ENCODE assay signal across 12 mouse cellular contexts in the genomic region with DNA sequence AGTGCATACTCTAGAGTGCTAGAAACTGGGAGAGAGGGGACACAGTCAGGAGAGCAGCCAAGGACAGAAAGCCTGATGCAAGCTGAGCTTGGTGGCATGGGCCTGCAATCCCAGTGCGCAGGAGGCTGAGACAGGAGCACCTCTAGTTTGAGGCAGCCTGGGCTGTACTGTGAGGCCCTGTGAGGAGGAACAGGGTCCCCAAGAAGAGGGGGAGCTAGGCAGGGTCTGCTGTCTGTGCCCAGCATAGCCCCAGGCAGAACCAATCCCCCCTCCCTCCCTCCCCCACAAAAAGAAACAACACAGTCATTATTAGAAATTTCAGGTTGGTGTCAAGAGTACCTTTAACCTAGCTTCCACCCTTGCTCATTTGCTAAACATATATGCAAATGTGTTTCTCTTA. TPM values are rescaled to one million over a fixed set of nuclear protein-coding genes. Genes with fewer than 3 reads are reported as not detected.
A peak's percentile ranks its signal among the peaks of the same experiment; 100 is the strongest.
DNase-seq lines count a peak whose midpoint lies in the region; ATAC-seq and TF ChIP-seq lines count a peak whose summit lies in the region.
"Had no signal": no experiment of that assay in that cellular context is flagged by ENCODE, and none has a peak within 500 bp of the region (broad histone marks: within the 10 kb centered on the region; RNA-seq: fewer than 3 reads in every experiment).

No protein-coding gene starts in this region.

- H3K9me3 ChIP-seq in heart, embryonic 10.5 days: no peaks in the 10 kb centered on the region
- H3K9me3 ChIP-seq in neural tube, embryonic 11.5 days (ENCODE audit: control insufficient read depth, low read length): no peaks in the 10 kb centered on the region
- H3K9me3 ChIP-seq in limb, embryonic 10.5 days (replicated peaks): no peaks in the 10 kb centered on the region
- H3K9me3 ChIP-seq in neural tube, embryonic 15.5 days (replicated peaks): no peaks in the 10 kb centered on the region
- H3K9me3 ChIP-seq: G1E had no signal

- H3K4me1 ChIP-seq in heart, embryonic 10.5 days: peaks cover 26% of the 10 kb centered on the region
- H3K4me1 ChIP-seq in neural tube, embryonic 11.5 days (ENCODE audit: control insufficient read depth, insufficient read depth, low read length): peaks cover 25% of the 10 kb centered on the region
- peaks cover 6% of the 10 kb centered on the region; the same call in 1 of the 2 replicates for H3K4me1 ChIP-seq in limb, embryonic 10.5 days
- H3K4me1 ChIP-seq in neural tube, embryonic 15.5 days: peaks cover 34% of the 10 kb centered on the region
- H3K4me1 ChIP-seq in thymus, adult 2 months (replicated peaks; ENCODE audit: control insufficient read depth, insufficient read depth, low read length): peaks cover 4% of the 10 kb centered on the region

- H3K27me3 ChIP-seq in heart, embryonic 10.5 days (ENCODE audit: insufficient read depth, poor library complexity, severe bottlenecking): no peaks in the 10 kb centered on the region
- H3K27me3 ChIP-seq in neural tube, embryonic 11.5 days (ENCODE audit: control insufficient read depth, insufficient read depth, low read length): no peaks in the 10 kb centered on the region
- H3K27me3 ChIP-seq in limb, embryonic 10.5 days (ENCODE audit: low read depth, poor library complexity, severe bottlenecking): no peaks in the 10 kb centered on the region
- no peaks in the 10 kb centered on the region for H3K27me3 ChIP-seq in neural tube, embryonic 15.5 days (replicated peaks)
- no peaks in the 10 kb centered on the region for H3K27me3 ChIP-seq in thymus, adult 2 months (ENCODE audit: control insufficient read depth, insufficient read depth, low read length)

- peak overlapping the region; percentile 67 for H3K9ac ChIP-seq in neural tube, embryonic 11.5 days (ENCODE audit: low read length)
- H3K9ac ChIP-seq in neural tube, embryonic 15.5 days (replicated peaks): no peak overlapping the region

- peak overlapping the region; percentile 37 for H3K4me2 ChIP-seq in neural tube, embryonic 11.5 days (ENCODE audit: low read depth)
- H3K4me2 ChIP-seq in neural tube, embryonic 15.5 days: peak overlapping the region; percentile 41

- WGBS in heart, embryonic 10.5 days: 87% methylated on average over 1 of the region's 1 CpGs
- 77% methylated on average over 1 of the region's 1 CpGs for WGBS in neural tube, embryonic 11.5 days
- WGBS in limb, embryonic 10.5 days: 81% methylated on average over 1 of the region's 1 CpGs
- WGBS in neural tube, embryonic 15.5 days: 85% methylated on average over 1 of the region's 1 CpGs
- WGBS in thymus, adult 2 months: 96% methylated on average over 1 of the region's 1 CpGs

- peak; percentile 60 for ATAC-seq in neural tube, embryonic 11.5 days (ENCODE audit: insufficient read depth, low FRiP score, low TSS enrichment)
- ATAC-seq in neural tube, embryonic 15.5 days (ENCODE audit: low FRiP score): peak; percentile 51; the same call in 1 of the 2 replicates
- ATAC-seq: lung, postnatal 0 days had no signal

- no peak for TF ChIP-seq CTCF in thymus, adult 2 months (IDR thresholded peaks at IDR 0.05; ENCODE audit: borderline replicate concordance, control insufficient read depth, extremely low read depth, insufficient read depth, low read length, poor library complexity)

- no peak overlapping the region for H3K4me3 ChIP-seq in heart, embryonic 10.5 days
- H3K4me3 ChIP-seq in neural tube, embryonic 11.5 days (ENCODE audit: low read depth, low read length): peak overlapping the region; percentile 15; the same call in 1 of the 2 replicates
- H3K4me3 ChIP-seq in limb, embryonic 10.5 days: no peak overlapping the region
- H3K4me3 ChIP-seq in neural tube, embryonic 15.5 days (replicated peaks): no peak overlapping the region
- H3K4me3 ChIP-seq in thymus, adult 2 months (ENCODE audit: control insufficient read depth, insufficient read depth, low read length): no peak overlapping the region

- intact Hi-C loops in heart, postnatal 25 days (cut with DNase I): no loop called here

- peak overlapping the region; percentile 79; the same call in 1 of the 2 replicates for H3K27ac ChIP-seq in heart, embryonic 10.5 days
- H3K27ac ChIP-seq in neural tube, embryonic 11.5 days (ENCODE audit: low read depth, low read length): peak overlapping the region; percentile 95
- H3K27ac ChIP-seq in limb, embryonic 10.5 days: peak overlapping the region; percentile 25; the same call in 1 of the 2 replicates
- H3K27ac ChIP-seq in neural tube, embryonic 15.5 days (replicated peaks): no peak overlapping the region
- no peak overlapping the region for H3K27ac ChIP-seq in thymus, adult 2 months (ENCODE audit: control insufficient read depth, insufficient read depth, low read length)

- no peak for TF ChIP-seq POLR2A in thymus, adult 2 months (IDR thresholded peaks at IDR 0.05; ENCODE audit: control insufficient read depth, extremely low read depth, insufficient read depth, low read length, poor library complexity)

- H3K36me3 ChIP-seq in heart, embryonic 10.5 days: no peaks in the 10 kb centered on the region
- H3K36me3 ChIP-seq in neural tube, embryonic 11.5 days (ENCODE audit: control insufficient read depth, insufficient read depth, low read length): no peaks in the 10 kb centered on the region
- H3K36me3 ChIP-seq in limb, embryonic 10.5 days: no peaks in the 10 kb centered on the region
- H3K36me3 ChIP-seq in neural tube, embryonic 15.5 days: no peaks in the 10 kb centered on the region
- no peaks in the 10 kb centered on the region for H3K36me3 ChIP-seq in thymus, adult 2 months (ENCODE audit: control insufficient read depth, insufficient read depth, low read length)
- H3K36me3 ChIP-seq: G1E had no signal

- DNase-seq in heart, embryonic 10.5 days (ENCODE audit: low spot score): no peak
- no peak for DNase-seq in heart, postnatal 25 days (ENCODE audit: low spot score)
- DNase-seq in neural tube, embryonic 11.5 days (ENCODE audit: low spot score): no peak
- no peak for DNase-seq in neural tube, embryonic 10.5 days (ENCODE audit: extremely low spot score, low spot score)
- no peak for DNase-seq in limb, embryonic 10.5 days (ENCODE audit: low spot score)
- DNase-seq in spleen, postnatal 14 days (ENCODE audit: low spot score in 2 of 2): no peak
- DNase-seq in thymus, adult 2 months: no peak
- DNase-seq: kidney, adult 9 months; liver had no signal

RNA-seq across cellular contexts. Expression of gene Ankrd6, which starts 27.8 kb away (rescaled TPM):
- 8.3 and 8.4 TPM in 2 replicates for polyA plus RNA-seq in heart, embryonic 10.5 days (2016; fragmentation: Nextera tagmentation; extraction: Ambion mirVana)
- 1 to 10 TPM; 2.7 to 3.7 TPM for total RNA-seq in heart, postnatal 25 days (2021)
- polyA plus RNA-seq in neural tube, embryonic 11.5 days (2014; fragmentation: Nextera tagmentation; extraction: Ambion mirVana): 28.1 and 31.3 TPM in 2 replicates
- polyA plus RNA-seq in limb, embryonic 10.5 days (2016; fragmentation: Nextera tagmentation; extraction: Ambion mirVana): 8.4 and 9.6 TPM in 2 replicates
- 21.0 and 23.7 TPM in 2 replicates for polyA plus RNA-seq in neural tube, embryonic 15.5 days (2015; fragmentation: Nextera tagmentation; extraction: Ambion mirVana)
- 12.5 and 12.6 TPM in 2 replicates for polyA plus RNA-seq in thymus, adult 2 months (2012; rRNA removed)

RNA-seq across cellular contexts. Expression of gene Rragd, which starts 60.0 kb away (rescaled TPM):
- 39.2 and 56.0 TPM in 2 replicates for polyA plus RNA-seq in heart, embryonic 10.5 days (2016; fragmentation: Nextera tagmentation; extraction: Ambion mirVana)
- total RNA-seq in heart, postnatal 25 days (2021): 10 to 100 TPM; 75.9 to 79.1 TPM
- polyA plus RNA-seq in neural tube, embryonic 11.5 days (2014; fragmentation: Nextera tagmentation; extraction: Ambion mirVana): 40.5 and 42.3 TPM in 2 replicates
- polyA plus RNA-seq in limb, embryonic 10.5 days (2016; fragmentation: Nextera tagmentation; extraction: Ambion mirVana): 17.0 and 21.2 TPM in 2 replicates
- polyA plus RNA-seq in neural tube, embryonic 15.5 days (2015; fragmentation: Nextera tagmentation; extraction: Ambion mirVana): 41.2 and 44.6 TPM in 2 replicates
- 6.8 and 9.7 TPM in 2 replicates for polyA plus RNA-seq in thymus, adult 2 months (2012; rRNA removed)

Comparison
In these comparisons a context has a peak if more than half of its experiments do, and no peak if none do; other contexts are left out.
1. H3K27ac ChIP-seq: peak in heart, embryonic 10.5 days (single experiment), neural tube, embryonic 11.5 days (single experiment) and limb, embryonic 10.5 days (single experiment); none in neural tube, embryonic 15.5 days (single experiment) and thymus, adult 2 months (single experiment).